ENCODE assay signal across 17 mouse cellular contexts in genomic region chr4:110198600-110198999, GRCm38 (mm10).
"Had no signal": no experiment of that assay in that cellular context is flagged by ENCODE, and none has a peak within 500 bp of the region (broad histone marks: within the 10 kb centered on the region; RNA-seq: fewer than 3 reads in every experiment).

No protein-coding gene starts in this region.

- H3K4me1 ChIP-seq: lung, embryonic 15.5 days; megakaryocyte, embryonic 14.5 days; midbrain, embryonic 15.5 days; neural tube, embryonic 12.5 days; stomach, embryonic 15.5 days had no signal

- ATAC-seq: lung, postnatal 0 days; midbrain, embryonic 13.5 days; midbrain, embryonic 15.5 days had no signal

- H3K9me3 ChIP-seq: lung, embryonic 15.5 days; megakaryocyte, embryonic 14.5 days; midbrain, embryonic 13.5 days; midbrain, embryonic 15.5 days; neural tube, embryonic 12.5 days; stomach, embryonic 15.5 days had no signal

- H3K27me3 ChIP-seq: lung, embryonic 15.5 days; megakaryocyte, embryonic 14.5 days; midbrain, embryonic 13.5 days; midbrain, embryonic 15.5 days; neural tube, embryonic 12.5 days; stomach, embryonic 15.5 days had no signal

- H3K4me3 ChIP-seq: lung, embryonic 15.5 days; megakaryocyte, embryonic 14.5 days; midbrain, embryonic 13.5 days; midbrain, embryonic 15.5 days; neural tube, embryonic 12.5 days; stomach, embryonic 15.5 days had no signal

- H3K27ac ChIP-seq: lung, embryonic 15.5 days; macrophage; midbrain, embryonic 13.5 days; midbrain, embryonic 15.5 days; neural tube, embryonic 12.5 days; stomach, embryonic 15.5 days; stomach, postnatal 0 days had no signal

- H3K4me2 ChIP-seq: lung, embryonic 15.5 days; midbrain, embryonic 11.5 days; midbrain, embryonic 13.5 days; midbrain, embryonic 15.5 days; neural tube, embryonic 12.5 days; stomach, embryonic 15.5 days had no signal

- DNase-seq: lung, adult 2 months; lung, postnatal 14 days; lung, postnatal 36 days; right cerebral cortex, postnatal 14 days; thymus, adult 2 months; thymus, postnatal 25 days; thymus, postnatal 4 days had no signal

- H3K9ac ChIP-seq: lung, embryonic 15.5 days; midbrain, embryonic 13.5 days; midbrain, embryonic 15.5 days; neural tube, embryonic 12.5 days; stomach, embryonic 15.5 days had no signal

- H3K36me3 ChIP-seq: lung, embryonic 15.5 days; midbrain, embryonic 15.5 days; neural tube, embryonic 12.5 days; stomach, embryonic 15.5 days had no signal
